Mouse (Mus musculus): ENCODE results near the gene Stat5a.

DNA sequence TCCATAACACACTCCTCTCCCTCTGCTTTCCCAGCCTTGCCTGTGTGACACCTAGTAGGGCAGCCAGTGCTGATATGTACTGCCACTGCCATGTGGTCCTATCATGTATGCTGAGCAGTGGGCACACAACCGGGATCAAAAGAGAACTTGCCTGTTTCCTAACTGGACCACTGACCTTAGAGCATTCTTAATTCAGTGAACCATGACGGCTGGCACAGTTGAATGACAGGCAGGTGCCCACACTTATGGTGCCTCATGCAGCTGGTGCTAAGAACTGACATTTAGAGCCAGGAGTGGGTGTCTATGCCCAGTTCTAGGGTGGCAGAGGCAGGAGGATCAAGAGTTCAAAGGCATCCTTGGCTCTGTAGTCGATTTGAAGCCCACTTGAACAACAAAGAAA, 16.6 kb downstream of the Stat5a start:
- TF ChIP-seq POLR2A (IDR thresholded peaks at IDR 0.05; ENCODE audit: extremely low read depth, insufficient read depth, low read length) = no peak
- TF ChIP-seq CTCF (IDR thresholded peaks at IDR 0.05; ENCODE audit: extremely low read depth, insufficient read depth, low read length) = no peak

All from cortical plate, adult 2 months (tissue).